Mouse (Mus musculus): ENCODE data around the gene Lrrn3.

DNA sequence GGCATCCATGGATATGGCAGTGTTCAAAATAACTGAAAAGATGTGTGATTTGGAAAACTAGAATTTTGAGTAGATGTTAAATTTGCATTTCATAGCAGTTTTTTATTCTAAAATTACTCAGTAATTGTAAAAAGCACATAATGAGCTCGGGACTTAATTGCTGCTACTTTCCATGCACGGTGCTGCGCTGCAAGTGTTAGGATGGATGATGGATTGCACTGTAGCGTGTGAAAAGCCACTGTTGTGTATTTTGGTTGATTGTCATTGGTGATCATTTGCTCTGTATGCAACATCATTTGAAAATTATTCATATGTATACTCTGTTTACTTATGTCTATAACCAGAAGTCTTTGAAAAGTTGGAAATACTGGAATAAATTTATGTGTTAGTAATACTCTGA, 68.3 kb downstream of the Lrrn3 start:
- TF ChIP-seq MAX (IDR thresholded peaks at IDR 0.05; ENCODE audit: low read depth), result no peak
- no peak for TF ChIP-seq CEBPB (IDR thresholded peaks at IDR 0.05; ENCODE audit: insufficient read depth, poor library complexity, severe bottlenecking)
- no peak for TF ChIP-seq TCF12 (IDR thresholded peaks at IDR 0.05; ENCODE audit: insufficient read depth, poor library complexity, severe bottlenecking)
- TF ChIP-seq POLR2A (IDR thresholded peaks at IDR 0.05; ENCODE audit: insufficient read length, low read depth), result no peak
- TF ChIP-seq POLR2AphosphoS2 (IDR thresholded peaks at IDR 0.05; ENCODE audit: insufficient read length, low read depth), result no peak
- TF ChIP-seq SRF (IDR thresholded peaks at IDR 0.05; ENCODE audit: control insufficient read depth, insufficient read length, low read depth), result no peak
- no peak for TF ChIP-seq E2F4 (IDR thresholded peaks at IDR 0.05; ENCODE audit: insufficient read depth)
- no peak for TF ChIP-seq USF1 (IDR thresholded peaks at IDR 0.05; ENCODE audit: low read depth)
